Mouse (Mus musculus): ENCODE data around the gene Xpo5.

DNA sequence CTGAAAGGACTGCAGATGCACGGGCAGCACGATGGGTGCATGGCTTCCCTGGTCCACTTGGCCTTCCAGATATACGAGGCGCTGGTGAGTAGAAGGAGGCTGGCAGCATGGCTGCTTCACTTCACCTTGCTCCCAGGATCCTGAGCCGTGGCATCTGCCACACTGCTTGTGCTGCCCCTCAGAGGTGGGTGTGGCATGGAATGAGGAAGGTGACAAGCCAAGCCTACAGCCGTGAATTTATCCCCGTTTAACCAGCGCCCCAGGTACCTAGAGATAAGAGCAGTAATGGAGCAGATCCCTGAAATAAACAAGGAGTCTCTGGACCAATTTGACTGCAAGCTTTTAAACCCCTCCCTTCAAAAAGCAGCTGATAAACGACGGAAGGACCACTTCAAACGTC, 38.9 kb downstream of the Xpo5 start:
- TF ChIP-seq CTCF (IDR thresholded peaks at IDR 0.05; ENCODE audit: control insufficient read depth, insufficient read depth, low read length) (no peak), POLR2A (IDR thresholded peaks at IDR 0.05; ENCODE audit: borderline replicate concordance, control insufficient read depth, low read depth, low read length) (no peak)

Data from bone marrow, adult 2 months (tissue).